Mouse (Mus musculus) spleen, postnatal 10 days (tissue): ENCODE data around the gene Nr1h3.
"Not testable (repeated sequence)": the region's sequence is repeated elsewhere in the genome, so short reads cannot be mapped to it uniquely, and the experiment has no call there.

Source experiments
- DNase-seq, 2 experiments: peaks; one replicate each; pipeline ENCODE4 v3.0.0; 2021 to 2022; ENCODE audit warnings: low spot score in 2 of 2

Gene Nr1h3

GRCm38 (mm10) chr2:91202222-91202971, at the start of gene Nr1h3, which contains the start of gene Acp2:
Gene Nr1h3, minus strand, starts transcription at chr2:91202834.
Gene Acp2, plus strand, starts transcription at chr2:91202885.
- DNase-seq: peak; percentile 89 to 96

- DNase-seq: no peak
Observed at GRCm38 (mm10) chr2:91252001-91252400, 49.4 kb upstream of the Nr1h3 start.

GRCm38 (mm10) chr2:91248366-91248765, 45.7 kb upstream of the Nr1h3 start:
- DNase-seq: no peak

- no peak for DNase-seq
Observed at GRCm38 (mm10) chr2:91244557-91245228, 42.1 kb upstream of the Nr1h3 start.

GRCm38 (mm10) chr2:91243416-91243815, 40.8 kb upstream of the Nr1h3 start:
- DNase-seq: no peak

- no peak for DNase-seq
Observed at GRCm38 (mm10) chr2:91242547-91242946, 39.9 kb upstream of the Nr1h3 start.

- DNase-seq: not testable (repeated sequence)
Observed at GRCm38 (mm10) chr2:91237511-91238080, 35.0 kb upstream of the Nr1h3 start.

GRCm38 (mm10) chr2:91236601-91237510, 34.2 kb upstream of the Nr1h3 start, which contains the start of gene Ddb2:
Gene Ddb2, minus strand, starts transcription at chr2:91236982.
- DNase-seq: peak; percentile 79 to 96

- DNase-seq: no peak
Observed at GRCm38 (mm10) chr2:91229735-91230134, 27.1 kb upstream of the Nr1h3 start.

GRCm38 (mm10) chr2:91223614-91224013, 21.0 kb upstream of the Nr1h3 start:
- DNase-seq: no peak

GRCm38 (mm10) chr2:91220501-91220900, 17.9 kb upstream of the Nr1h3 start:
- no peak for DNase-seq

GRCm38 (mm10) chr2:91217032-91217431, 14.4 kb upstream of the Nr1h3 start:
- no peak for DNase-seq

- DNase-seq: no peak
Observed at GRCm38 (mm10) chr2:91213311-91213710, 10.7 kb upstream of the Nr1h3 start.

- DNase-seq: no peak
Observed at GRCm38 (mm10) chr2:91206254-91206775, 3.7 kb upstream of the Nr1h3 start.

GRCm38 (mm10) chr2:91202972-91203656, 480 bp upstream of the Nr1h3 start:
- no peak for DNase-seq

- no peak for DNase-seq
Observed at GRCm38 (mm10) chr2:91198888-91199287, 3.7 kb downstream of the Nr1h3 start.

GRCm38 (mm10) chr2:91196577-91197001, 6.0 kb downstream of the Nr1h3 start:
- DNase-seq: no peak

GRCm38 (mm10) chr2:91194624-91195332, 7.9 kb downstream of the Nr1h3 start:
- DNase-seq: peak; percentile 26 to 64

- DNase-seq: no peak
Observed at GRCm38 (mm10) chr2:91190501-91190900, 12.1 kb downstream of the Nr1h3 start.

GRCm38 (mm10) chr2:91187431-91187830, 15.2 kb downstream of the Nr1h3 start:
- no peak for DNase-seq
